Mouse (Mus musculus) kidney, postnatal 4 days (tissue): ENCODE data around the gene H2-Eb1.

Experiments
- DNase-seq, 2 experiments: peaks; one replicate each; pipeline ENCODE4 v3.0.0; 2021; ENCODE audit warnings: mixed read lengths in 2 of 2

The H2-Eb1 gene

DNA sequence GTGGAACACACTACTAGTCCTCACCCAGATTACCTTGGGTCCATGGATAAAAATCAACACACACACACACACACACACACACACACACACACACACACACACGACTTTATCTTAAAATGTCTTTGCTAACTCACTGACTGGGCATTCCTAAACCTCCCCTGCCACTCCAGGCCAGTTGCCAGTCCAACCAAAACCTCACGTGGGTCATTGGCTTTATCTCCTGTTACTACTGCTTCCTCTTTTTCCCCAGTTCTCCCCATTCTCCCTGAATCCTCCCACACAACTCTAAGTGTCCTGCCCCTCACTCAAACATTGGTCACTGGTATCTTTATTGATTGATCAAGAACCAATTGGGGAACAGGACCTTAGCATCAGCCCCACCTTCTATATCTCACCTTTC lies 11.6 kb downstream of the H2-Eb1 start:
- DNase-seq: no peak

DNA sequence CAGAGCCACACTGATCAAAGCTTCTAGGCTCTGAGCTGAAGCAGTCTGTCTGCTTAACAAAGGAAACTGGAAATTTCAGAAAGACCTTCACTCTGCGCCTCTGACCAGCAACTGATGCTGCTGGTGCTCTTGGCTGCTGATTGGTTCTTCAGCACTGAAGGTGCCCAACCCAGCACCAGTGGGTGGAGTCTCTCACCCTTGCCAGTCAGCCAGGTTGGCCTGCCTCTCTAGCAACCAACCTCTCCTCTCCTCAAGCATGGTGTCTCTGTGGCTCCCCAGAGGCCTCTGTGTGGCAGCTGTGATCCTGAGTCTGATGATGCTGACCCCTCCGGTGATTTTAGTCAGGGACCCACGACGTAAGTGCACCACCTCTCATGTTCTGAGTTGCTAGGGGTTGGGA lies 19.8 kb downstream of the H2-Eb1 start, which contains the start of gene H2-Eb2:
Gene H2-Eb2 (plus strand): TSS at position 230 of the 400 bp plus-strand sequence.
- DNase-seq: peak; percentile 35 to 45

DNA sequence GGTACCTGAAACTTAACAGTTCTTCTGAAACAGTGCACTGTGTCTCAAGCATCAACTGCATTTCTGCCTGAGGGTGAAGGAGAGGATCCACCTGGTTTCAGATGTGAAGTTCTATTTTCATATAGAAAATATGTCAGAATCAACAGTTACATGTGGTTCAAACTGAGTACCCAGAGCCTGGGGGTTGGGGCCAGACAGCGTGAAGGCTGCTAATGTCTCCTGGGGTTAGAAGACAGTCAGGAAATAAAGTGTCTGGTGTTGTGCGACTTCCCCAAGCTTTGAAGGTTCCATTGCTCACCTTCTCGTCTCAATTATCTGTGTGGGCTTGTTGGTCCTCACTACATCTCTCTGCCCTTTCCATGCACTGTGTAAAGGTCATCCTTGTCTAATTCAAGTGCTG lies 20.7 kb downstream of the H2-Eb1 start:
- DNase-seq: no peak

DNA sequence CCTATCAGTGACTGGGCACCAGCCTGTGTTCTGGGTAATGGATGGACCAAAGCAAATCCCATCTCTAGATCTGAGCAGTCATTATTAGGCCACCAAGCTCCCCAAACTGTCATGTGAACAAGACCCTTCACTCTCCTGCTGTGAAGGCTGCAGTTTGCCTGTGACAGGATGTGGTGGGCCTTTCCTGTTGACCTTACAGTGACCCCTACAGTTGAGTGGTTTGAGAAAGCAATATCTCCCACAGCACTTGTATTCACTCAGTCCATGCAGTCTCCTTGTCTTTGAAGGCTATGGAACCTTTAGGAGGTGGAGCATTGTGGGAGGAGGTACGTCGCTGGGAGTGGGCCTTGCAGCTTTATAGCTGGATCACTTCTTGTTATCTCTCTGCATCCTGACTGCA lies 24.1 kb downstream of the H2-Eb1 start:
- DNase-seq: no peak

DNA sequence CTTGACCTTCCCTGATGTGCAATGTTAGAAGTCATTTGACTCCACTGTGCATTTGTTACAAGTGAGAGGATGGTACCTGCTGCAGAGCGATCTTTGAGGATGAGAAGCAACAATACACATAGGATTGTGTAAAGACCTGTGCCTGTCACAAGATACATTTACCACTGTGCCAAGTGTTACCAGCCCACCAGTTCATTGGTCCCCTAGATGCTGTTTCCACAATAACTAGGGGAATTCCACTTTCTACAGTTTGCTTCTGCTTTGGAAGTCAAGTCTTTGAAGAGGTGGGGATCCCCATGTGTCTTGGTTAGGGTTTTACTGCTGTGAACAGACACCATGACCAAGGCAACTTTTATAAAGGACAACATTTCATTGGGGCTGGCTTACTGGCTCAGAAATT lies 25.5 kb downstream of the H2-Eb1 start:
- no peak for DNase-seq

DNA sequence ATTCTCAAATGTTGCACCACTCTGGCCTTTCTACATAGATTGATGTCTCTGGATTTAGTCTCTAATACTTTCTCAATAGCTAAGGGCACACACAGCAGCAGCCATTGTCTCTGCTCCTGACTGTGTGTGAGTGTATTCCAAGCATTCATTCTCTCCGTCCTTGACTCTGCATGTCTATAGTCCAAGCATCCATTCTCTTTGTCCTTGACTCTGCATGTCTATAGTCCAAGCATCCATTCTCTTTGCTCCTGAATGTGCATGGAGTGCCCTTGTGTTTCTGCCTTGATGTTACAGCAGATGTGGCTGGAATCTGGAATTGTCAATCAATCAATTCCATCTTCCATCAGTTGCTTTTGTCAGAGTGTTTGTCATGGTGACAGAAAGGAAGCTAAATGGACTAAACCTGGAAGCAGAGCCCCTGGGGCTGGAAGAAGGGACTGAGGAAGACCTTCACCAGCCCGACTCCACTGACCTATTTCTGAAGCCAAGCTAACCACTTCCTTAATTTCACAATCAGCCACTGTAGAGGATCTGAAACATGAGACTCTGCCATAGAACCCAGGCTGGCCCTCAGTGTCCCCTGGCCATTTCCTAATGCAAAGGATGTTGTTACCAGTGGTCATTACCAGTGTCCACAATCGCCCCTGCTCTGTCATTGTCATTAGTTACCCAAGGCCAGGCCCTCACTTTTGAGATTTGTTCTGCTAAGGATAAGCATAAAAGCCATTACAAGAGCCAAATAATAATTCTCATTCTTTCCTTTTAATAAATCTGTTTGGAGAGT lies 35.1 kb downstream of the H2-Eb1 start:
- no peak for DNase-seq

DNA sequence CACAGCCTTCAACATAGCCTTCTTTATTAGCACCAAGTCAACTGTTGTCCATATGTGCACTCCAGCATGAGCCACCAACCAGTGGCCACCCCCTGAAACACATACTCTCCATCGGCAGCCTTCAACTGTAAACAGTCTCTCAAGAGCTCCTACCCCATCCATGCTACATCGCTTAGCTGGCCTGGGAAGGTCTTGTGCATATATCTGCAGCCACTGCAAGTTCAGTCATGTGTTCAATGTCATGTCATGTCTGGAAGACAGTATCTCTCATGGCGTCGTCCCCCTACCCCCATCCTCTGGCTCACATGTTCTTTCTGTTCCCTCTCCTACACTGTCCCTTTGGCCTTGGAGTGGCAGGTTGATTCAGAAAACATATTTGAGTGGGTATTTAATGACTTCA lies 39.2 kb downstream of the H2-Eb1 start:
- no peak for DNase-seq

DNA sequence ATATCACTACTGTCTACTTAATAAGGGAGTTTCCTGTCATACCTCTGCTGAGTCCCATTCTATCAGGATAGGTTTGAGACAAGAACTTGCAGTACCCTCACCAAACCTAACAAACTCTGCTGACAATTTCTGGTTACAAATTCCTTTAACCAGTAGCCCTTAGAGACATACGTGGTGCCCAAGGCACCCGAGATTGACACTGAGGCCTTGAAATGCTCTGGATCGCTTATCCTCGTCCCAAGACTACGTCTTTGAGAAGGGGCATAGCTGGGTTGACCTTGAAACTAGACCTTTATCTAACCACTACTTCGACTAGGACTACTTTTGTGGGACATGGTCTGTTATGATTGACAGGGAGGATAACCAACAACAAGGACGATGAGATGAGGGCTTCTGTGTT lies 39.8 kb downstream of the H2-Eb1 start:
- no peak for DNase-seq

DNA sequence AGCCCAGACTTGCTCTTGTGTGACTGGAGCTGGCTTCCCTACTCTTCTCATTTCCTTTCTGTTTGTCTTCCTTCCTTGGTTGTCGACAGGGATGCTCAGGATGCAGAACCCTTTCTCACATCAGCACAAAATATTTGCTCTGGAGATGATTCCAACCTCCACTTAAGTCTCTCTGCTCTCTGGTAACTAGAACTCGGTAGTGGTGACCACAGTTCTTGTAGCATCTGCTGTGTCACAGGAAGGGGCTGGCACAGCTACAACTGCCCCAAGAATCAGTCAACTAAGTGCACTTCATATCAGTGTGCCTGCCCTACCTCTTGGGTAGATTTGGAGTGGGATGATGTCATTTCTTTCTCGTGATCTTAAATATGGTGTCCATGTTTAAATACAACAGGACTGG lies 40.4 kb downstream of the H2-Eb1 start:
- DNase-seq: no peak

DNA sequence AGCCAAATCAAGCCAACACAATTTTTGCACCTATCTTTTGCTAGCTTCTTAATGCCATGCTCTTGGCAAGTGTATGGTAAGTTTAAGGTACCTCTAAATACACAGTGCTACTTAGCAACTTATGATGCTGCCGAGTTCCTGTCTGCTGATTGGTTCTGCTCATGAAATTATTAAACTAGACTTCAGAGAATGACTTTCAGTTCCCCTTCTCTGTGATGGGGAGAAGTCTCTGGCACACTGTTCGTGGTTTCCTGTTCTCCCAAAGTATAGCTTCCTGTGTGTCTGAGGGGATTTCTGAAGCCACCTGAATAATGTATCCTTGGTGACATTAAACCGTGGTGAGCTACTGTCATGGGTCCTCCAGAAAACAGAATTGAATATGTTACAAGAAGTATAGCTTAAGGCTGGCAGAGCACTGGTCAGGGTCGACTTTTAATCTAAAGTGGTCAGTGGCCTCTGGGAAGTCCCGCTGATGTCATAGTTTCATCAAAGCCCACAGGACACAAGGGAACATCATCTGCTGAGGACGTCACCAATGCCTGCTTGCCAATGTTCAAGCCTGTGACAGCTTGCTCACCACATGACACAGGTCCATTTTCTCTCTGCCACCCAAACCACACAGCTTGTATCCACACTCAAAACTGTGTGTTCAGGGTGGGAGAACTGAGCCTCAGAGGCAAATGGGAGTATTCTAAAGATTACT lies 42.1 kb downstream of the H2-Eb1 start:
- DNase-seq: peak; percentile 59 to 66

DNA sequence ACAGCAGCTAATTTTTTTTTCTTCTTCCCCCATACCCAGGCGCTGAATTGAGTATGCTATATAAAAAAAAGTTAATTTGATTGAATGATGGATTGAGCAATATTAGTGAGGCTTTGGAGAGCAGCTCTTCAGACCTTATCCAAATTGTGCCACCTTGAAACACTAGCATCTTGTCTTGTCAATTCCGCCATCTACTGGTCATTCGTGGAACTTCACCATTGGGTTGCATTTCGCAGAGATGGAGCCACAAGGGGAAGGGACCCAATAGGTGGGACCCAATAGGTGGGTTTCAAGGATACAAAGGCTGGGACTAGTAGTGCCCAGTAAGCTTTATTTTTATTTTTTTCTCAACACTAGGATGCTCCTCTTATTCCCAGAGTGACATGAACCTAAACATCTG lies 43.8 kb downstream of the H2-Eb1 start:
- peak; percentile 84 for DNase-seq

DNA sequence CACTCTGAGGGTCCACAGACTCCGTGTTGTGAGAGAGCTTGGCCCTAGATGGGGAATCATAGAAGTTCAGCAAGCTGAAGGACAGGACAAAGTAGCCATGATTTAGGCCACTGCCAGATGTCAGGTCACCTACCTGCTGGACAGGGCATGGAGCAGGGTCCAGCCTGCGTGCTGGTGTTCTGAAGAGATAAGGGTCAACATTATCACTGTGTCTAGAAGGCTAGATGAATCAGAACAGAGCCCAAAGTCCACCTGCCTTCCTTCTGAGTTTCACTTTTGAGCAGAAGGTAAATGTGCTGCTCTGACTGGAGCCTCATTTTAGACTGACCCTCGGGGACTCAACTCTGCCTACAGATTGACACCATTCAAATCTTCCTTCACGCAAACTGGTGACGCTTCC lies 48.9 kb downstream of the H2-Eb1 start, which contains the start of gene Btnl2:
Gene Btnl2 (plus strand): TSS at position 284 of the 400 bp plus-strand sequence.
- no peak for DNase-seq

DNA sequence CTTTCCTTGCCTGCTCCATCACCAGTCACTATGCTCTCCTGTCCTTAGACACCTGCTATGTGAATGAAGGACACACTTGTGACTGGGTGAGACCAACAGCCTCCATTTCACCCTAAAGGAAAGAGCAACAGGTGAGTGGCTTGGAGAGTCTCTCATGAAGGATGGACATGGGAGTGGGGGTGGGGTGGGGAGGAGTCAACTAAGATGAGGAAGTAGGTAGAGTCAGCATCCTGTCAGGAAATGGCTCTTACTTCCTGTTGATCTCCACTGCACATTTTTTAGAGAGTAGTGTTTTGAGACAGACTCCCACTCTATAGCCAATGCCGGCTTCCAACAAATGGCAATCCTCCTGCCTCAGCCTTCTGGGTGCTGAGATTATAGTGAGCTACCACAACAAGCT lies 49.3 kb downstream of the H2-Eb1 start:
- DNase-seq: no peak

DNA sequence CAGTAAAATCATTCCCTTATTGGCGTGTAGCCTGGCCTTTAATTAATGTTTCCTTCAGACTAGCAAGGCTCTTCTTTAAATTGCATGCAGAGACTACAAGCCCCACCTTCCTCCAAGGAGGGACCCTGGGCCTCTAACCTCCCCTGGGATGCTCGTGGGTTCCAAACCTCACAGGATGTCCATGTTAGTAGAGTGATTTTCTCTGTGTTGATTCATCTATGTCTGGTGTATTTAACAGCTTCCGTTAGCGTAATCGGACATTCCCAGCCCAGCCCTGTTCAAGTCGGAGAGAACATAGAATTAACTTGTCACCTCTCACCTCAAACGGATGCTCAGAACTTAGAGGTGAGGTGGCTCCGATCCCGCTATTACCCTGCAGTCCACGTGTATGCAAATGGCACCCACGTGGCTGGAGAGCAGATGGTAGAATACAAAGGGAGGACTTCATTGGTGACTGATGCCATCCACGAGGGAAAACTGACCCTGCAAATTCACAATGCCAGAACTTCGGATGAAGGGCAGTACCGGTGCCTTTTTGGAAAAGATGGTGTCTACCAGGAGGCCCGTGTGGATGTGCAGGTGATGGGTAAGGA lies 57.4 kb downstream of the H2-Eb1 start:
- no peak for DNase-seq

DNA sequence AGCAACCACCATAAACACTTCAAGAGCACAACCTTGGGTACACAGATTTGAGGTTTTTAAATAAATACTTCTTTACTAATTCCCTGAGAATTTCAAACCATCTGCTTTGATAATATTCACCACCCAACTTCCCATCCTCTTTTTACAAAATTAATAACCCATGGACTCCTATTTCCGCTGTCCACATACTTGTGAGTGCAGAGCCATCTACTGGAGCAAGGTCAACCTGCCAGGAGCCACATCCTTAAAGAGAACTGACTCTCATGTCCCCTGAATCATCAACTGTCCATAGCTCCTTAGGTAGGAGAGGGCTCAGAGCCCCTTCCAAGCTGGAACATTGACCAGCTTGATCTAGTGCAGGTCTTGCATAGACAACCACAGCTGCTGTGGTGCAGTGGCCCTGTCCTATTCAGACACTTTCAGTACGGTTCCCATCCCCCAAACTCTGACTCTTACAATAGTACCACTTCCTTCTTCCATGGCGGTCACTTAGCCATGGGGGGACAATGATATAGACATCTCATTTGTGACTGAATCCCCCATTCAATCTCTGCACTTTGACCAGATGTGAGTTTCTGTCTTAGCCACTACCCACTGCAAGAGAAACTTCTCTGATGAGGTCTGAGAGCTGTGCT lies 58.1 kb downstream of the H2-Eb1 start:
- DNase-seq: no peak

DNA sequence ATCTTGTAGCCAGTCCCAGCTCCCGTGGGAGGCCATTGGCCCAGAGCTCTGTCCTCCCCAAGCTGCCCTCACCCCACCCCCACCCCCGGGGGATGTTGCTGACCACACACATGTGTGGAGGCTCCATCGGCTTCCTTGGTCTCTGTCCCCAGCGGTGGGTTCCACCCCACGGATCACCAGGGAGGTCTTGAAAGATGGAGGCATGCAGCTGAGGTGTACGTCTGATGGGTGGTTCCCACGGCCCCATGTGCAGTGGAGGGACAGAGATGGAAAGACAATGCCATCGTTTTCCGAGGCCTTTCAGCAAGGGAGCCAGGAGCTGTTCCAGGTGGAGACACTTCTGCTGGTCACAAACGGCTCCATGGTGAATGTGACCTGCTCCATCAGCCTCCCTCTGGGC lies 59.4 kb downstream of the H2-Eb1 start:
- peak in 1 of 2 experiments; percentile 12 for DNase-seq
